Mouse (Mus musculus) liver, embryonic 11.5 days (tissue): ENCODE results near the gene AI481877. TPM values are rescaled to one million over a fixed set of nuclear protein-coding genes. Genes with fewer than 3 reads are reported as not detected.

Experiments used
- ATAC-seq: fragments of 200-750 bp; cut with Nextera tagmentation; replicated peaks from 2 replicates; pipeline ENCODE4 v1.8.0; 2017; ENCODE audit warnings: moderate number of reproducible peaks, mild to moderate bottlenecking, moderate TSS enrichment, moderate library complexity; ENCODE audit not compliant: low FRiP score
- DNase-seq: peaks from one replicate; pipeline ENCODE4 v3.0.0-alpha.2; 2017; ENCODE audit warnings: low spot score
- H3K27ac ChIP-seq: fragments of 300-500 bp; sonication (generic); 2 replicates; pipeline ENCODE4 v1.5.1; 2014; ENCODE audit warnings: mild to moderate bottlenecking, low read depth, low read length, control low read depth
- H3K27me3 ChIP-seq: fragments of 300-500 bp; sonication (generic); replicated peaks from 2 replicates; pipeline ENCODE4 v1.6.1; 2014; ENCODE audit warnings: low read length, mixed read lengths; ENCODE audit not compliant: control insufficient read depth, insufficient read depth
- H3K36me3 ChIP-seq: fragments of 300-500 bp; sonication (generic); 2 replicates; pipeline ENCODE4 v1.6.1; 2014; ENCODE audit warnings: mild to moderate bottlenecking, low read length, moderate library complexity, mixed read lengths; ENCODE audit not compliant: control insufficient read depth, insufficient read depth
- H3K4me1 ChIP-seq: fragments of 300-500 bp; sonication (generic); replicated peaks from 2 replicates; pipeline ENCODE4 v1.6.1; 2014; ENCODE audit warnings: low read length, mixed read lengths; ENCODE audit not compliant: control insufficient read depth, insufficient read depth
- H3K4me2 ChIP-seq: fragments of 300-500 bp; sonication (generic); 2 replicates; pipeline ENCODE4 v1.6.1; 2014; ENCODE audit warnings: mild to moderate bottlenecking, control low read depth, moderate library complexity
- H3K4me3 ChIP-seq: fragments of 300-500 bp; sonication (generic); 2 replicates; pipeline ENCODE4 v1.5.1; 2014; ENCODE audit warnings: low read depth, low read length, control low read depth
- H3K9ac ChIP-seq: fragments of 300-500 bp; sonication (generic); 2 replicates; pipeline ENCODE4 v1.6.1; 2014; ENCODE audit warnings: low read depth, low read length, control low read depth
- H3K9me3 ChIP-seq: fragments of 300-500 bp; sonication (generic); 2 replicates; pipeline ENCODE4 v1.6.1; 2016; ENCODE audit warnings: low read length, inconsistent platforms, mixed read lengths; ENCODE audit not compliant: control insufficient read depth
- WGBS: fragments of 180-500 bp; shearing (Covaris S2); extraction: QIAGEN DNeasy Blood & Tissue Kit; methylation state at CpG from one replicate; pipeline ENCODE4 v1.1.7; 2014; 5-methylcytosine and 5-hydroxymethylcytosine counted together
- polyA plus RNA-seq: library from polyadenylated mRNA; unstranded; fragments of >200 nt; fragmentation: Nextera tagmentation; extraction: Ambion mirVana; gene quantifications from 2 replicates; pipeline ENCODE4 v1.2.1, GENCODE M21; 2014

Gene AI481877
- polyA plus RNA-seq, 1 experiment from 2014 or later = not detected

DNA sequence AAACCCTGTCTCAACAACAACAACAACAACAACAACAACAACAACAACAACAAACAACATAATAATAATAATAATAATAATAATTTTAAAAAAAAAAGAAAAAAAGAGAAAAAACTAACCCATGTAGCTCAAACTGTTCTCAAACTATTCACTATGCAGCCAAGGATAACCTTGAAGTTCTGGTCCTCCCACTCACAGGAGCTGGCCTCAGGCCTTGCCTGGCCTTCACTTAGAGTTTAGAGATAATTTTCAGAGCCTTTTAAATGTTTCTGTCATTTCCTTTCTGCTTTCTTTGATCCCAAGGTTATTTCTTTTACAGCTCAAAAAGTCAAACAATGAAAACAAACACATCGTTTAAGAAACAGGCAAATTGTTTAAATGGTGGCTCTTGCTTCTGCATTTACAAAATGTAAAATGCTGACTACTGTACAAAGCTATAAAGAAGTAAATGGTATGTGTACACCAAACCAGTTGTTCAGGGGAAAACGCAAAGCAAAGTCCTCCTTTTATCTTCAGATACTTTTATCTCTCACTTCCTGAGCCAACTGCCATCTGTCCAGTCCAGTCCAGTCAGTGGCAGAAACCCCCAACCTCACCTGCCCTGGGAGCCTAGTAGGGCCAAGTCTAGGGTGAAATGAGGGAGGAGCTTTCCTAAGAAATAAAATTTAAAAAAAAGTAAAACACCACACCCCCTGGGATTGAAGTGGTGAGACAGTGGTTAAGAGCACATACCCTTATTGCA lies 34.6 kb upstream of the AI481877 start:
- WGBS = 45% methylated on average over 2 of the region's 2 CpGs

DNA sequence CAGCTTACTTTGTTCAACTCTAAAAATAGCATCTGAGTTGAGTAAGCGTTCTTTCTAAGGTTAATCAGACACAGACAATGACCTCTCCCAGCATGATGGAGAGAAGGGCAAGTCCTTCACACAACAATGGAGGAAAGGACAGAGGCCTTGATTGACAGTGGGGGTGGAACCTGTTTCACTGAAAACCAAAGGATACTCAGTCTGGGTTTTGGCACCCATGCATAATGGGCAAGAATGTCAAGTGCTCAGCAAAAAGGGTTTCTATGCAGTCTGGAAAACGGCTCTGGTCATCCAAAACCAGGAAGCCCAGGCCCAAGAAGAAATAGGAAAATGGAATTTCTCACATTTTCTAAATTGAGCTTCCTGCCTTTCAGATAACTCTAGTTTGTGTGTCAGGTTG lies 33.8 kb upstream of the AI481877 start:
- Histone ChIP-seq H3K9me3 (no peaks in the 10 kb centered on the region), H3K36me3 (no peaks in the 10 kb centered on the region), H3K27ac (no peak overlapping the region), H3K4me3 (no peak overlapping the region), H3K4me1 (peaks cover 25% of the 10 kb centered on the region), H3K27me3 (no peaks in the 10 kb centered on the region), H3K9ac (no peak overlapping the region), H3K4me2 (no peak overlapping the region)
- 68% methylated on average over 2 of the region's 2 CpGs for WGBS
- ATAC-seq = no peak
- DNase-seq = no peak

More for the DNA sequence above, 34.6 kb upstream of the AI481877 start:
- Histone ChIP-seq H3K36me3 (no peaks in the 10 kb centered on the region), H3K4me2 (no peak overlapping the region), H3K4me3 (no peak overlapping the region), H3K4me1 (peaks cover 25% of the 10 kb centered on the region), H3K27me3 (no peaks in the 10 kb centered on the region), H3K27ac (no peak overlapping the region), H3K9ac (no peak overlapping the region), H3K9me3 (no peaks in the 10 kb centered on the region)
- ATAC-seq (no peak), DNase-seq (no peak)

DNA sequence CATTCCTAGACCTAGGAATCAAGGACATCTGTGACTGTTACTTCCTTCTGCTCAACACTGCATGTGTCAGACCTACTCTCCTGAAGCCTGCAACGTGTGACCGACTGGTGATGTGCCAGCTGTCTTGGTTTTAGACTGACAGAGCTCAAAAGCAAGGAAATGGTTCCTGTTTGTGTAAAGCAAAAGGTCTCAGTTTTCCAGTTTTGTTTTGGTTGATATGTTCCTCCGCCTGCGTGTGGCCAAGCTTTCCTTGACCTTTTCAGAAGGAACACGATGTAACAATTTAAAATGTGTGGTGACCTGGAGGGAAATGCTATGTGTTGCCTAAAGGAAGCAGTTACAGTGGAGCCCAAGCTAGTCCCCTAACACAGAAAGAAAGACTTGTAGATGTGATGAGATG lies 31.2 kb upstream of the AI481877 start:
- Histone ChIP-seq H3K4me3 (no peak overlapping the region), H3K4me2 (no peak overlapping the region), H3K9ac (no peak overlapping the region), H3K27ac (no peak overlapping the region), H3K9me3 (no peaks in the 10 kb centered on the region), H3K36me3 (no peaks in the 10 kb centered on the region), H3K4me1 (peaks cover 22% of the 10 kb centered on the region), H3K27me3 (no peaks in the 10 kb centered on the region)
- ATAC-seq (no peak), DNase-seq (no peak)
- WGBS = 68% methylated on average over 5 of the region's 5 CpGs

DNA sequence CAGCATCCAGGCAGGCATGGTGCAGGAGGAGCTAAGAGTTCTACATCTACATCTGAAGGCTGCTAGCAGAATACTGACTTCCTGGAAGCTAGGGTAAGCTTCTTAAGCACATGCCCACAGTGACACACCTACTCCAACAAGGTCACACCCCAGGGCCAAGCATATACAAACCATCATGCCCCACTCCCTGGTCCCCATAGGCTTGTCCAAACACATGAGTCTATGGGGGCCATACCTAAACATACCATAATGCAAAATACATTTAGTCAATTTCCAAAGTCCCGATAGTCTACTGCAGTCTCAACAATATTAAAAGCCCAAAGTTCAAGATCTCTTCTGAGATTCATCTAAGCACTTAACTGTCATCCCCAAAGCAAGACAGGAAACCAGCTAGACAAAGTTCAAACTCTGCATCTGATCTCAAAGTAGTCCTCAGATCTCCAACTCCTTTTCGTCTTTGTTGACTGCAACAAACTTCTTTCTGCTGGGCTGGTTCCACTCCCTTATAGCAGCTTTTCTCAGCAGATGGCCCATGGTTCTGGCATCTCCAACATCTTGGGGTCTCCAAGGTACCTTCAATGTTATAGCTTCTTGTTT lies 28.6 kb upstream of the AI481877 start:
- WGBS = 95% methylated on average over 2 of the region's 2 CpGs
- H3K27ac ChIP-seq = no peak overlapping the region
- H3K4me2 ChIP-seq = no peak overlapping the region
- H3K4me3 ChIP-seq = no peak overlapping the region
- H3K9ac ChIP-seq = no peak overlapping the region
- H3K27me3 ChIP-seq = no peaks in the 10 kb centered on the region
- ATAC-seq = no peak
- DNase-seq = no peak
- H3K9me3 ChIP-seq = no peaks in the 10 kb centered on the region
- H3K4me1 ChIP-seq = peaks cover 5% of the 10 kb centered on the region
- no peaks in the 10 kb centered on the region for H3K36me3 ChIP-seq

DNA sequence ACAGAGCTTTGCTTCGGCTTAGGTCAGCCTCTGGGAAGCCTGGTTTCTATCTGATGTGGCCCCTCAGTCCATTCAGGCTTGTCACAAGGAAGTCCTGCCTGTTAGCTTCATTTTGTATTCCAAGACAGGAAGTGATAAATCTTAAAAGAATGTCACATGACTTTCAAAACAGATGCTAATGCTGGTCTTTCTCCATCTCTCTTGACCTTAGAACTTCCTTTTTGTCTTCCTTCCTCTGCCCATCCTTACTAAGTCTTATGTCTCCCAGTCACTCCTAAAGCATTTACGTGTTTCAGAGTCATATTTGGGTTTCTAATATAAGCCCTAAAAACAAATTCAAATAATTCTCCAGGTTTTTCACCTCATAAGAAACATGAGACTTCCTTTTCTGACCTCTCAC lies 25.3 kb upstream of the AI481877 start:
- H3K4me1 ChIP-seq = peaks cover 5% of the 10 kb centered on the region
- ATAC-seq = no peak
- H3K9ac ChIP-seq = no peak overlapping the region
- no peak overlapping the region for H3K27ac ChIP-seq
- DNase-seq = no peak
- no peaks in the 10 kb centered on the region for H3K9me3 ChIP-seq
- H3K27me3 ChIP-seq = no peaks in the 10 kb centered on the region
- H3K4me3 ChIP-seq = no peak overlapping the region
- H3K36me3 ChIP-seq = no peaks in the 10 kb centered on the region
- no peak overlapping the region for H3K4me2 ChIP-seq
- WGBS = 59% methylated on average over 2 of the region's 2 CpGs

DNA sequence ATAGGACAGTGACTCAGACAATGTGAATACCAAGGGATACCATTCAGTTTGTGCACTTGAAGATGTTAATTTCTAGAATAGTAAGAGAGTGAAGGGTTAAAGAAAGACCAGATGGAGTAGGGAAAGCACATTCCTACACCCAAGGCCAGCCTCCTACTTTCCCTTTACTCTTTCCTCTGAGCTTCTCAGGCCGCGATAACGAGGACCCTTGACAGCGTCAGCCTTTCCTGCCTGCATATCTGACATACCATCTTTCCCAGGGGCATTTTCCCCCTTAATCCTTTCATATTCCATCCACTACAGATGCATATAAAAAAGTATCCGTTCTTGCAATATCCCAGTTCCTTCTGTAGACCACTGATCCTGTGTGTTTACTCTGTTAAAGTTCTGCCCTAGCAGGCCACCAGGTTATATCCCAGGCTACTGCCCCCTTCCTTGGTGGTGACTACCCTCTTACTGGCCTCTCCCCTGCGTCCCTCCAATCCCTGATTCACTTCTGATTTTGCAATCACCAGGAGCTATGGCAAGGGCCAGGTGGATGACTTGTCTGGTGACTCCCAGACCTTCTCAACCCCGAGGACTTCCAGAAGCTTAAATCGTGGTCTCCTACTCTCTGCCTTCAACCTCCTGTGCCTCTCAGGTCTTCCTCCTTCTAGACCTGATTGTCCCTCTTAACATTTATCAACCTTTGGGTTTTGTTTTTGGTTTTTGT lies 22.3 kb upstream of the AI481877 start:
- H3K9ac ChIP-seq = no peak overlapping the region

DNA sequence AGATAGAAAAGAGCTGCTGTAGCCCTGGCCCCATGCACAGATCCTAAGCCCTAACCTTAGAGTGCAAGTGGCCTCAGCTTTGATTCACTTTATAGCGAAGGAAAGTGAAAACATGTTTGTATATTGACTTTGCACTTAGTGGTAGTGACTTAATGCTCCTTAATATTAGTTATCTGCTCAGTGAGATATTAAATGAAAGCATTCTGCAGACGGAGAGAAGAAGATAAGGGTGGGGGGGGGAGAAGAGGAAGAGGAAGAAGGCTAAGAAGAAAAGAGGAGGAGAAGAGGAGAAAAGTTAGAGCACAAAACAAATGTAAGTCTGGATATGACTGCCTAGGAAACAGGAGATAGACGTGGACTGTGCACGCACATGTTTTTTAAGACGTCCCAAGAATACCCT lies 21.5 kb upstream of the AI481877 start:
- Histone ChIP-seq H3K4me3 (no peak overlapping the region), H3K27ac (no peak overlapping the region), H3K27me3 (no peaks in the 10 kb centered on the region), H3K9me3 (no peaks in the 10 kb centered on the region), H3K4me2 (no peak overlapping the region), H3K36me3 (no peaks in the 10 kb centered on the region), H3K9ac (no peak overlapping the region), H3K4me1 (peaks cover 18% of the 10 kb centered on the region)
- ATAC-seq = no peak
- WGBS = 71% methylated on average over 5 of the region's 5 CpGs
- no peak for DNase-seq

More for the DNA sequence above, 22.3 kb upstream of the AI481877 start:
- no peak overlapping the region for H3K4me2 ChIP-seq
- no peaks in the 10 kb centered on the region for H3K9me3 ChIP-seq
- no peak for ATAC-seq
- peaks cover 18% of the 10 kb centered on the region for H3K4me1 ChIP-seq
- 64% methylated on average over 8 of the region's 8 CpGs for WGBS
- H3K27me3 ChIP-seq = no peaks in the 10 kb centered on the region
- DNase-seq = no peak
- H3K36me3 ChIP-seq = no peaks in the 10 kb centered on the region
- no peak overlapping the region for H3K27ac ChIP-seq
- no peak overlapping the region for H3K4me3 ChIP-seq

DNA sequence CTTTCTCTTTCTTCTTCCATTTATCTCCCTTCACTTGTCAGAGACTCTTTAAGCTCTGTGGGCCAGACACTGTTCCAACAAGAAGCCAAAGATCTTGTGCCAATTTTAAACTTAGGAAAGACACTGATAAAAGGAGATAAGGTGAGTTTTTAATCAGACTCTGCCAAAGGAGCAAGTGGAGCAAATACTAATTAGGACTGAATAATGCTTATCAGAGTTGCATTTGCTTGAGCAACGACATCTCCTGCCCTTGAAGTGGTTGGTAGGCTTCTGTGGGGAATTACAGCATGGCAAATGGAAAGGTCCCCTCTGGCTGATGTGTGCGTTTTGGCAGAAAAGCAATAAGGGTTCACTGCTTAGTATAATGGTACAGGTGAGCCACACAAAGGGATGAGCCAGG lies 18.9 kb upstream of the AI481877 start:
- H3K4me1 ChIP-seq = peaks cover 23% of the 10 kb centered on the region
- peak overlapping the region; percentile 68 for H3K27ac ChIP-seq
- ATAC-seq (no peak), DNase-seq (no peak)
- H3K4me2 ChIP-seq = peak overlapping the region; percentile 47
- H3K4me3 ChIP-seq = no peak overlapping the region
- 35% methylated on average over 2 of the region's 2 CpGs for WGBS
- H3K9ac ChIP-seq = no peak overlapping the region
- H3K36me3 ChIP-seq = no peaks in the 10 kb centered on the region
- H3K9me3 ChIP-seq = no peaks in the 10 kb centered on the region
- H3K27me3 ChIP-seq = no peaks in the 10 kb centered on the region
